Mouse (Mus musculus): Measurements from ENCODE around the gene Slc27a4. TPM values are rescaled to one million over a fixed set of nuclear protein-coding genes. Genes with fewer than 3 reads are reported as not detected.
A peak's percentile ranks its signal among the peaks of the same experiment; 100 is the strongest.
"Not testable (repeated sequence)": the region's sequence is repeated elsewhere in the genome, so short reads cannot be mapped to it uniquely, and the experiment has no call there.

Gene Slc27a4
- 29.0 and 37.1 TPM in 2 replicates for polyA plus RNA-seq (2012; rRNA removed)

DNA sequence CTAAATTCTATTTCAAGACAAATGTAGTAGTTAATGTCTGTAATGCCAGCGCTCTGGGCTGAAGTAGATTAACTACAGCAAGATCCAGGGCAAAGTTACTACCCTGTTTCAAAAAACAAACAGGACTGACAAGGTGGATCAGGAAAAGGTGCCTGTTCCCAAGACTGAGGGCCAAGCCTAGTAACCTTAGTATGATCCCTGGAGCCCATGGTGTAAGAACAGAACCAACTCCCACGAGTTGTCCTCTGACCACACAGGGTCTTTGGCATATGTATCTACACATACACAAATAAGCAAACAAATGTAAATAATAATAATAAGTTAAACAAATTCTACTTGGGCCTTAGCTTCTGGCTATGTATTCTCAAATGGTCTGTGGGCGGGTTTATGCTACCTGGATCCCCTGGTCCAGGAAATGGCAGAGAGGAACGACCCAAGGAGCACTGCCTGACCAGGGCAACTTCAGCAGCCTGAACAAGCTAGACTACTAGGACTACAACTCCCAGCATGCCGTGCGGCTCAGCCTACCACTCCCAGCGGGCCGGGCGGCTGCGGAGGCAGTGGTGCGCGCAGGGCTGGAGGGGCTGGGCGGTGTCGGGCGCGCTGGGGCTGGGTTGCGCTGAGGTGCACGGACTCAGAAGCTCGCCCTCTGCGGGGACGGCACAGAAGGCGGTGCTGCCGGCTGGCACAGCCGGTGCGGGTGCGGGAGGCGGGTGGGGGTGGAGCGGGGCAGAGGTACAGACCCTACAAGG, at the start of gene Slc27a4:
Gene Slc27a4 (plus strand): TSS at position 560 of the 752 bp plus-strand sequence.
- peak within 1 kb of the TSS; percentile 64 for H3K4me3 ChIP-seq (replicated peaks; ENCODE audit: extremely low read depth, low read depth, low read length)
- peak; percentile 97 for DNase-seq
- peaks cover 5% of the 10 kb centered on the region; the same call in 1 of the 2 replicates for H3K4me1 ChIP-seq (ENCODE audit: control insufficient read depth, insufficient read depth, low read length)
- peak; percentile 63; the same call in 1 of the 2 replicates for TF ChIP-seq POLR2A (IDR thresholded peaks at IDR 0.05; ENCODE audit: borderline replicate concordance, extremely low read depth, low read depth, low read length)
- no peak for TF ChIP-seq CTCF (IDR thresholded peaks at IDR 0.05; ENCODE audit: insufficient read depth, low read length)
- WGBS: 3% methylated on average over 28 of the region's 28 CpGs

DNA sequence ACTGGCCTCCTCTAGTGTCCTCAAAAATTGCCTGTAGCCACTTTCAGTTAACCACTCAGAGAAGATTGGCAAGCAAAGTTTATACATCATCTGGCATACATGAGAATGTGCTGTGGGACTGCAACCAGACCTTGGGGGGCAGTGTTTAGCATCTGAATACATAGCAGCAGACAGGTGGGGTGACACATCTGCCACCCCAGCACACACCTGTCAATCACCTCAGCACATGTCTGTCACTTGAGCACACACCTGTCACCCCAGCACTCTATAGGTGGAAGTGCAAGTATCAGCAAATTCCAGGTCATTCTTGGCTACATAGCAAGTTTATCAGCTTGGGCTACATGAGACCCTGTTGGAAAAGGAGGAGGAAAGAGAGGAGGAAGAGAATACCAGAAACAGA, 46.7 kb upstream of the Slc27a4 start:
- Histone ChIP-seq H3K4me3 (replicated peaks; ENCODE audit: extremely low read depth, low read depth, low read length) (no peak overlapping the region), H3K4me1 (ENCODE audit: control insufficient read depth, insufficient read depth, low read length) (no peaks in the 10 kb centered on the region)
- DNase-seq: no peak
- no peak for TF ChIP-seq CTCF (IDR thresholded peaks at IDR 0.05; ENCODE audit: insufficient read depth, low read length)
- no peak for TF ChIP-seq POLR2A (IDR thresholded peaks at IDR 0.05; ENCODE audit: borderline replicate concordance, extremely low read depth, low read depth, low read length)

DNA sequence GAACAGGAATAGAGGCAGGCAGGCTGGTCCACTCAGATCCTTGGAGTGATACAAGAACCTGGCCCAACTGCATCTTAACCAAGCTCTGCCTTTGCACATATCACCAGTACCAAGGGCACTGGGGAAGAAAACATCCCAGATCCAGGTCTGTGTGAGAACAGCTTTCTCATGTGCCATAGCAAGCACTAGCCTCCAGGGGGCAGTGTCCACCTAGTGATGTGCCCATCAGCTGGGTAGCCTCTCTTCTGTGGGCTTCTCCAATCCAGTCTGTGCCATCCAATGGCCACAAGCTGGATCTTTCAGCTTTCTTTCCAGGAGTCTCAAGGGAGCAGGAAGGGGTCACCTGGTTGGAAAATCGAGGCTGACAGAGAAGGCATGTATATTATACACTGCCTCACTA, 37.6 kb upstream of the Slc27a4 start:
- 0% methylated on average over 1 of the region's 1 CpGs for WGBS
- peak; percentile 67 for DNase-seq
- no peak overlapping the region for H3K4me3 ChIP-seq (replicated peaks; ENCODE audit: extremely low read depth, low read depth, low read length)
- no peak for TF ChIP-seq POLR2A (IDR thresholded peaks at IDR 0.05; ENCODE audit: borderline replicate concordance, extremely low read depth, low read depth, low read length)
- TF ChIP-seq CTCF (IDR thresholded peaks at IDR 0.05; ENCODE audit: insufficient read depth, low read length): peak; percentile 97
- H3K4me1 ChIP-seq (ENCODE audit: control insufficient read depth, insufficient read depth, low read length): no peaks in the 10 kb centered on the region

DNA sequence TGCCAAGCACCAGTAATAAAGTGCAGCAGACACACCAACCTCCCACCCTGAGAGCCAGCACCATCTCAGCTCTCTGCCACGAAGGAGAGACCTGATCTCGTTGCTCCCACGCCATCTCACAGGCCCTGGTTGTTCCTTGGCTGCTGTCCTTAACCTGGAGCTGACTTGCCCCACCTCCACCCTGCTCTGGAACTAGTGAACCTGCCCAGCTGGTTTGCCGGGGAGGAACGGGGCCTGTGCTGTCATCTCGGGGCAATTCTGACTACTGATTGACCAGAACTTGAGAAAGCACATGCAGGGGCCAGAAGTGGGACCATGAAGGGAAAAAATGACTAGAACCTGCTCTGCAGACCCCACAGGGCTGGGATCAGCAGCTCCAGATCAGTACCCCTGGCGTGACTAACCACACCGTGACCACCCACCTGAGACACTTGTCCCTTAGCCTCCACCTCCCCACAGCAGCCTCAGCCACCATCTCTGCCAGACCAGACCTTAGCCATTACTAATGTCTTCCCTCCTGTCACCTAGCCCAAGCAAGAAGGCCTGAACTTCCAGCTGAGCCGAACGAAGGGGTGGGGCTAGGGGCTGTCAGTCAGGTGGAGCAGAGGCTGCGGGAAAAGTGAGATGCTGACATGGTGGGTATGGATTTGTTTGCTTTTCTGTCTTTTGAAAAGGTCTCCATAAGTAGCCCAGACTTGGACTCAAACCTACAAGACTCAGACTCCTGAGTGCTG, 34.3 kb upstream of the Slc27a4 start:
- no peak overlapping the region for H3K4me3 ChIP-seq (replicated peaks; ENCODE audit: extremely low read depth, low read depth, low read length)
- WGBS: 51% methylated on average over 11 of the region's 11 CpGs
- DNase-seq: no peak
- TF ChIP-seq POLR2A (IDR thresholded peaks at IDR 0.05; ENCODE audit: borderline replicate concordance, extremely low read depth, low read depth, low read length) (no peak), CTCF (IDR thresholded peaks at IDR 0.05; ENCODE audit: insufficient read depth, low read length) (no peak)
- H3K4me1 ChIP-seq (ENCODE audit: control insufficient read depth, insufficient read depth, low read length): no peaks in the 10 kb centered on the region

DNA sequence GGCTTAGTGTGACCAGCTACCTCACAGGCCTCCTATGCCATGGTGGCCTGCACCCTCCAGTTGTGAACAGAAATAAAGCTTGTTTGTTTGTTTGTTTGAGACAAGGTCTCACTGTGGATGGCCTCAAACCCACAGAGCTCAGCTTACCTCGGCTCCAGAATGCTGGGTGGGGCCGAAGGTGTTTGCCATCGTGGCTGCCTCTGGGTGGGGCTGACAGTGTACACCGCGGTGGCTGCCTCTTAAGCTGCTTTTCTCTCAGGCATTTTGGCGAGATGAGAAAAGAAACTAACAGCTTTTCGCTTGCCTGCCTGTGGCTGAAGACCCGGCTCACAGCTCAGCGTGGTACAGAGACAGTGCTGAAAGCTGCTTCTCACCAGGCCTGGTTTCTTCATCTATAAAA, 33.5 kb upstream of the Slc27a4 start:
- no peak overlapping the region for H3K4me3 ChIP-seq (replicated peaks; ENCODE audit: extremely low read depth, low read depth, low read length)
- H3K4me1 ChIP-seq (ENCODE audit: control insufficient read depth, insufficient read depth, low read length): no peaks in the 10 kb centered on the region
- TF ChIP-seq CTCF (IDR thresholded peaks at IDR 0.05; ENCODE audit: insufficient read depth, low read length) (no peak), POLR2A (IDR thresholded peaks at IDR 0.05; ENCODE audit: borderline replicate concordance, extremely low read depth, low read depth, low read length) (no peak)
- no peak for DNase-seq
- 55% methylated on average over 9 of the region's 9 CpGs for WGBS

DNA sequence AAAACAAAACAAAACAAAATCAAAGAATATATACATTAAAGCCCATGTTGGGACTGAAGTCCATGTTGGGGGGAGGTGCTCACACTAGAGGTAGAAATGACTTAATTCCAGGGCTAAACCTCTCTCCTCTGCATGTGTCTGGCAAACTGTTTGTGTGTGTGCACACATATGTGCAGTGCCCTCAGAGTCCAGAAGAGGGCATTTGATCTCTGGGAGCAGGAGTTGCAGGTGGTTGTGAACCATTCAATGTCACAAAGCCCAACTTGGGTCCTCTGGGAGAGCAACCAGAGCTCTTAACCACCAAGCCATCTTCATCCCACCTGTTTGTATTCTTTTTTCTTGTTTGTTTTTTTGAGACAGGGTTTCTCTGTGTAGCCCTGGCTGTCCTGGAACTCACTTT, 32.3 kb upstream of the Slc27a4 start:
- DNase-seq: no peak
- Histone ChIP-seq H3K4me3 (replicated peaks; ENCODE audit: extremely low read depth, low read depth, low read length) (no peak overlapping the region), H3K4me1 (ENCODE audit: control insufficient read depth, insufficient read depth, low read length) (no peaks in the 10 kb centered on the region)
- no peak for TF ChIP-seq CTCF (IDR thresholded peaks at IDR 0.05; ENCODE audit: insufficient read depth, low read length)
- no peak for TF ChIP-seq POLR2A (IDR thresholded peaks at IDR 0.05; ENCODE audit: borderline replicate concordance, extremely low read depth, low read depth, low read length)

DNA sequence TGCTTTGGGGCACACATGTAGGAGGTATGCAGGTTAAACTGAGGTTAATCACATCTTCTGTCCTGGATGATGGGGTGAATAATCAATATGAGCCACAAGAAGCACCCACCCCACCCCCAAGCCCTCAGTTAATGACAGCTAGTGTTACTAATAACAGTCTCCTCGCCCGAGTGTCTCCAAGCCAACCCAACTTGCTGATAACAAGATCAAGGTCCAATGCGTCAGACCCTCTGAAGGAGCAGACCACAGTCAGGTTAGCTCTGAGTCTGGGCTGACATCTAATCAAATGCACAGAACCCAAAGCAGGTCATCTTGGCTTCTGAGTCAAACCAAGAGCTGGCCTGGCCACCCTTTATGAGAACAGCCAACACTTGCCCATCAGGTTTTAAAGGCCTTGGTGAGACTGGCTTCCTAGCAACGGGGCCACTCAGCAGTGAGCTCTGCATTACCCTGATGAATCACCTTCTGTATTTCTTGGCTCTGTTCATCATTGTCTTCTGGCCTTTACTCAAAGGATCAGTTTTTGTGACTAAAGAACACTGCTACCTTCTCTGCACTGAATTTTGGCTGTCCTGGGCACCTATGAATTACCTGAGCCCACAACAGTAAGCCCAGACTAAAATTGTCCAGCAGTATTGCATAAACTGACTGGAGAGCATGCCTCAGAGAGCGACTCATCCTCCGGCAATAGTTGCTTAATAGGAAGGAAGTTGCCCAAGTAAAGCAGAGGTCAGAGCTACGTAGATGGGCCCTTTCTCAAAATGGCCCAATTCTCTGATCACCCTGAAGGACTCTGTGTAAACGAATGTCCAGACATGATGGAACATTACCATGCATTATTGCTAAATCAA, 30.6 kb upstream of the Slc27a4 start:
- TF ChIP-seq POLR2A (IDR thresholded peaks at IDR 0.05; ENCODE audit: borderline replicate concordance, extremely low read depth, low read depth, low read length) (no peak), CTCF (IDR thresholded peaks at IDR 0.05; ENCODE audit: insufficient read depth, low read length) (no peak)
- Histone ChIP-seq H3K4me3 (replicated peaks; ENCODE audit: extremely low read depth, low read depth, low read length) (no peak overlapping the region), H3K4me1 (ENCODE audit: control insufficient read depth, insufficient read depth, low read length) (no peaks in the 10 kb centered on the region)
- DNase-seq: no peak
- WGBS: 44% methylated on average over 8 of the region's 8 CpGs

DNA sequence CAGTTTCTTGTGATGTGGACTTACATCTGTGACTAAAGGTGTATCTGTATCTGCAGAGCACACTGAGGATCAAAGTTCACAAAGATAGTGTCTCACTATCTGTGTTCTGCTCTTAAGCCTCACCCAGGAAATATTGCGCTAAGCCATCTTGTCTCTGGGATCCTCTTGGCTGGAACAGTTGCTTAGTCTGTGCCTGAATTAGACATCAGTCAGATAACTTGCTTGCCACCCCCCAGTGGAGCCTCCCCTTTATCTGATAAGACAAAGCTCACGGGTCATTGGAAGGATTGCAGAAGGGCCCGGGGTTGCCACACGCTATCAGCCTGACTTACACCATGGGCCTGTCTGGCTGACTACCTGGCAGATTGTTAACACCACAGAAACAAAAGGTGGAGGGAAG, 29.1 kb upstream of the Slc27a4 start:
- WGBS: 82% methylated on average over 4 of the region's 4 CpGs
- no peaks in the 10 kb centered on the region for H3K4me1 ChIP-seq (ENCODE audit: control insufficient read depth, insufficient read depth, low read length)
- TF ChIP-seq CTCF (IDR thresholded peaks at IDR 0.05; ENCODE audit: insufficient read depth, low read length) (no peak), POLR2A (IDR thresholded peaks at IDR 0.05; ENCODE audit: borderline replicate concordance, extremely low read depth, low read depth, low read length) (no peak)

DNA sequence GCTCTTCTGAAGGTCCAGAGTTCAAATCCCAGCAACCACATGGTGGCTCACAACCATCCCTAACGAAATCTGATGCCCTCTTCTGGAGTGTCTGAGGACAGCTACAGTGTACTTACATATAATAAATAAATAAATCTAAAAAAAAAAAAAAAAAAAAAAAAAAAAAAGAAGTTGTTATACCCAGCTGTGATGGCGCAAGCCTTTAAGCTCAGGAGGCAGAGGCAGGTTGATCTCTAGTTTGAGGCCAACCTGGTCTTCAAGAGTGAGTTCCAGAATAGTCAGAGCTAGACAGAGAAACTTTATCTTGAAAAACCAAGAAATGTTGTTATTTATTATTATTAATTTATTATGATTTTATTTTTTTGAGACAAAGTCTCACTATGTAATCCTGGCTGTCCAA, 21.2 kb upstream of the Slc27a4 start:
- not testable (repeated sequence) for DNase-seq; H3K4me1 ChIP-seq (ENCODE audit: control insufficient read depth, insufficient read depth, low read length); H3K4me3 ChIP-seq (replicated peaks; ENCODE audit: extremely low read depth, low read depth, low read length)
- WGBS: 97% methylated on average over 2 of the region's 2 CpGs

More for the DNA sequence above, 29.1 kb upstream of the Slc27a4 start:
- no peak overlapping the region for H3K4me3 ChIP-seq (replicated peaks; ENCODE audit: extremely low read depth, low read depth, low read length)
- DNase-seq: no peak
